Mouse (Mus musculus) megakaryocyte, adult 5-6 weeks (primary cell): Measurements from ENCODE around the gene Gm20503. TPM values are rescaled to one million over a fixed set of nuclear protein-coding genes. Genes with fewer than 3 reads are reported as not detected.

ENCODE experiments used
- ATAC-seq: 2 replicates; pipeline ENCODE4 v1.8.0; 2016; ENCODE audit warnings: mild to moderate bottlenecking, inconsistent platforms; ENCODE audit not compliant: poor library complexity, severe bottlenecking
- total RNA-seq, 2 experiments: library from RNA; stranded (forward) in 1 of 2; stranded (reverse) in 1 of 2; fragments of 153-499, 151-499 nt in 1 of 2; fragments of 221-1000, 200-1000 nt in 1 of 2; gene quantifications; 2 replicates each; pipeline versions ENCODE4 v1.2.3 to v1.2.4; 2015 to 2017

Gm20503 gene
- total RNA-seq, 2 experiments from 2014 or later: not detected

DNA sequence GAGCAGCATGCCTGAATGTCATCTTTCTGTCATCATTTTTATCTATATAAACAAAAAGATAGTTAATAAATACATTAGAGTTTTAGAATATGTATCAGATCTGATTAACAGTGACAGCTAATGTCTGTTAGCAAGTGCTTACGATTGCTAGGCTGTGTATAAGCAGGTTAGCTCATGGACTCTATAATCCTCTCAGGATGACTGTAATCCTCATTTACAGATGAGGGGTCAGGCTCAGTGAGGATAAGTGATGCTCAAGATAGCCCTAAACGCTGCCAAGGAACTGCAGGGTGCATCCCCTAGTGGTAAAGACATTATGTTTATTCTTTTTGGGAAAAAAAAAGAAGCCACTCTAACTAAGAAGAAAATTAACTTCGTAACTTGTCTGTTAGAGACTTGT lies 66.3 kb downstream of the Gm20503 start:
- no peak for ATAC-seq

DNA sequence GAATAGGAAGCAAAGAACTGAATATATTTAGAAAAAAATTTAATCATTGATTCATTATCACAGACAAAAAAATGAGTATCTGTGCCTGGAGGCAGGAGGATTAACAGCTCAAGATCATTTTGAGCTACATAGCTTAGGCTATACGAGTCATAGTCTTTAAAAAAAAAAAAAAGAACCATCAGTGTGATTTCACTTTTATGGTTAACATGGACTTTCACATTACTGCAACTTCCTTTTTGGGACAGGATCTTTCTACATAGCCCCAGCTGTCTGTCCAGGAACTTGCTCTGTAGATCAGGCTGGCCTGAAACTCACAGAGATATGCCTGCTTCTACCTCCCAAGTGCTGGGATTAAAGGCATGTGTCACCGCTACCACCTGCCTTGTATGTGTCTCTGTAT lies 80.4 kb downstream of the Gm20503 start:
- peak; percentile 86 for ATAC-seq

DNA sequence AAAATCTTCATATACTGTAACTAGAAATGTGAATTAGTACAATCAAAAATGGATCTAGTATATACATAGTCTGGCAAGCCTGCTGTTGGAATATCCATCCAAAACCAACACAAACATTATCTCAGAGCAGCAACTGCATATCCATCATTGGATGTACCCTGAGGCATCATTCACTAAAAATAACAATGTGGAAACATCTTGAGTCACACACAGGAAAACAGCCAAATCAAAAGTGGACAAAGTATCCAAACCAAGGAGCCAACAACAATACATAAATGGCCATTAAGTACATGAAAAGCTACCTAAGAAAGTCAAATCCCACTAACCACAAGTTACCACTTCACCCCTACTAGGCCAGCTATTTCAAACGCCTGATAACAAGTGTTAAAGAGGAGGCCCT lies 86.4 kb downstream of the Gm20503 start:
- ATAC-seq: no peak

Other genes with a start within 250 kb of the Gm20503 start
- gene Olfr267, start 215.5 kb upstream of the Gm20503 start, total RNA-seq (2015): 0.16 TPM in 1 of 2 replicates, not detected in the other
- gene Olfr267, start 215.5 kb upstream of the Gm20503 start, total RNA-seq (2017): not detected in 2 replicates
- 48.3 and 76.1 TPM in 2 replicates for gene Ecpas, start 90.5 kb upstream of the Gm20503 start, total RNA-seq (2015)
- gene Ecpas, start 90.5 kb upstream of the Gm20503 start, total RNA-seq (2017): 42.4 and 43.3 TPM in 2 replicates
- gene Zkscan16, start 59.6 kb upstream of the Gm20503 start, total RNA-seq (2015): not detected in 2 replicates
- gene Zkscan16, start 59.6 kb upstream of the Gm20503 start, total RNA-seq (2017): not detected in 2 replicates
- 33.1 and 36.4 TPM in 2 replicates for gene Ptgr1, start 16.1 kb upstream of the Gm20503 start, total RNA-seq (2015)
- 25.7 and 29.0 TPM in 2 replicates for gene Ptgr1, start 16.1 kb upstream of the Gm20503 start, total RNA-seq (2017)
- gene Dnajc25, start 8.1 kb upstream of the Gm20503 start, total RNA-seq (2015): 11.2 and 11.8 TPM in 2 replicates
- 13.0 and 14.6 TPM in 2 replicates for gene Dnajc25, start 8.1 kb upstream of the Gm20503 start, total RNA-seq (2017)
- gene Gng10, start 31.9 kb downstream of the Gm20503 start, total RNA-seq (2015): 266 and 325 TPM in 2 replicates
- 179 and 182 TPM in 2 replicates for gene Gng10, start 31.9 kb downstream of the Gm20503 start, total RNA-seq (2017)
- not detected in 2 replicates for gene AI481877, start 135.8 kb downstream of the Gm20503 start, total RNA-seq (2015)
- not detected in 2 replicates for gene AI481877, start 135.8 kb downstream of the Gm20503 start, total RNA-seq (2017)
- 47.6 and 53.4 TPM in 2 replicates for gene Ugcg, start 186.0 kb downstream of the Gm20503 start, total RNA-seq (2015)
- 28.9 and 32.8 TPM in 2 replicates for gene Ugcg, start 186.0 kb downstream of the Gm20503 start, total RNA-seq (2017)